Mouse (Mus musculus): ENCODE results near the gene Kdm1a.

DNA sequence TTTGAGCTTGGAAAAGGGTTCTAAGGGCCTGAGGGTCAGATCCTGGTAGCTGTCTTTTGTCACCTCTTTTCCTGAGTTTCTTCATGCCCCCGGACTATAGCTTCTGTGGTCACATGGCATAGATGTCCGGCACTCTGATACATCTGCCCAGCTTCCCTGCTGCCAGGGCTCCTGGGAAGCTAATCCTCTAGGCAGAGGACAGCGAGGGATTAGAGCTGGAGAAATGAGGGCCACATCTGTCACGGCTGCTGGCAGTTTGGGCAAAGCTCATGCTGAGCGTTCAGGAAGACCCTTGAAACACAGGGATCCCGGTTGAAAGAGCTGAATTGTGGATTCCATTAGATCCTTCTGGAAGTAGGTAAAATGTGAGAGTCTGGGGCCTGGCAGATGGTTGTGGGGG lies 19.9 kb upstream of the Kdm1a start, which contains the start of gene Lactbl1:
- TF ChIP-seq CTCF (IDR thresholded peaks at IDR 0.05; ENCODE audit: borderline replicate concordance, extremely low read depth, insufficient read depth, insufficient read length) = no peak
- TF ChIP-seq POLR2A (IDR thresholded peaks at IDR 0.05; ENCODE audit: borderline replicate concordance, extremely low read depth, insufficient read depth, insufficient read length, poor library complexity, severe bottlenecking) = no peak
